ENCODE assay signal across 7 mouse cellular contexts in the genomic region with DNA sequence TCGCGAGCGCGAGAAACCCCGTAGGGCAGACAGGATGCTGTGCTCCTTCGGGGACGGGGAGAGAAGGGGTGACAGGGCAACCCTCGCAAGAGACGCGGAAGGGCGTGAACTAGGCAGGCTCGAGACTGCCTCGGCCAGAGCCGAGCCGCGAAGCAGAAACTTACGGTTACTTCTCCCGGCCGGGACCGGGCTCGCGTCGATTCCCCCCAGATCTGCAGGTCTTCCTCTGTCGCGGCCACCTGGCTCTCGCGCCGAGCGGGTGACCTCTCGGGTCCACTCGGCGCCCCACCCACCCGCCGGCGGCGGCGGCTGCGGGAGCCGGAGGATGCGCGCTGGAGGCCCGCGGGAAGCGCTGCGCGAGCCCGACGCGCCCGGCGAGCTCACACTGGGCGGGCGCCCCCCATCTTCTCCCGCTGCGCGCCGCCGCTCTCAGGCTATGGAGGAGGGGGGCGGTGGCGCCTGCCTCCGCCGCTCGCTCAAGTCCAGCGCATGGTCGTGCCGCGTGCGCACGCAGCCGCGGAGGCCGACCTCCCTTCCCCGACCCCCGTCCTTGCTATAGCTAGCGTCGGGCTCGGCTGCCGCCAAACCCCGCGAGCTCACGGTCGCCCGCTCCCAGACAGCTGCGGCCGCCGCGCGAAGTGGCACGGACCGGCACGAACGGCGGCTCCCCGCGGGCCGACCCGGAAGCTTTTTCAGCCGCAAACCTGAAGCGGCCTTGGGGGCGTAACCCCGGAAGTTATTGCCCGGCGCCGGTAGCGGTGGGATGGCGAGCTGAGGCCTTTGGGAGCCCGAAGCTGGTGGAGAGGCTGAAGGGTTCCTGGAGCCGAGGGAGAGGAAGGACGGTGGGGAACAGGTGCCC. TPM values are rescaled to one million over a fixed set of nuclear protein-coding genes. Genes with fewer than 3 reads are reported as not detected.
DNase-seq lines count a peak whose midpoint lies in the region; ATAC-seq and TF ChIP-seq lines count a peak whose summit lies in the region.

A gene (minus strand): TSS at position 493 of the 859 bp plus-strand sequence.
A gene (plus strand): TSS at position 752 of the 859 bp plus-strand sequence.

- peak within 1 kb of the TSS; percentile 84 for H3K9ac ChIP-seq in embryonic facial prominence, embryonic 11.5 days (replicated peaks; ENCODE audit: low read length)
- peak within 1 kb of the TSS; percentile 83 for H3K9ac ChIP-seq in limb, embryonic 12.5 days (replicated peaks)
- peak within 1 kb of the TSS; percentile 74 for H3K9ac ChIP-seq in midbrain, embryonic 15.5 days

- TF ChIP-seq CTCF in kidney, adult 2 months (conservative IDR thresholded peaks at IDR 0.05; ENCODE audit: insufficient read depth, insufficient read length, low read depth, low read length): no peak
- no peak for TF ChIP-seq CTCF in spleen, adult 2 months (IDR thresholded peaks at IDR 0.05; ENCODE audit: extremely low read depth, insufficient read depth, insufficient read length, insufficient replicate concordance)

- TF ChIP-seq POLR2A in kidney, adult 2 months (IDR thresholded peaks at IDR 0.05; ENCODE audit: low read depth, low read length): peak; percentile 11
- peak; percentile 59 for TF ChIP-seq POLR2A in spleen, adult 2 months (IDR thresholded peaks at IDR 0.05; ENCODE audit: low read depth, low read length)

- WGBS in embryonic facial prominence, embryonic 11.5 days: under 1% methylated on average over 74 of the region's 109 CpGs
- WGBS in kidney, adult 2 months: under 1% methylated on average over 107 of the region's 109 CpGs
- under 1% methylated on average over 105 of the region's 109 CpGs for WGBS in limb, embryonic 12.5 days
- WGBS in midbrain, embryonic 15.5 days: under 1% methylated on average over 102 of the region's 109 CpGs
- 1% methylated on average over 79 of the region's 109 CpGs for WGBS in spleen, adult 2 months

- DNase-seq in adrenal gland, postnatal 14 days: peak; percentile 95
- peak; percentile 90 for DNase-seq in embryonic facial prominence, embryonic 11.5 days (ENCODE audit: low spot score)
- DNase-seq in heart, adult 11 months: peak; percentile 99
- peak; percentile 94 for DNase-seq in kidney, adult 2 months
- DNase-seq in spleen, adult 2 months (ENCODE audit: low read depth in 1 of 2, low spot score in 2 of 2): peak; percentile 70 to 88

- peak within 1 kb of the TSS; percentile 84 for H3K27ac ChIP-seq in embryonic facial prominence, embryonic 11.5 days (replicated peaks; ENCODE audit: low read depth, low read length)
- H3K27ac ChIP-seq in kidney, adult 2 months (ENCODE audit: insufficient read depth, low read depth, low read length): peak within 1 kb of the TSS; percentile 88
- peak within 1 kb of the TSS; percentile 88 for H3K27ac ChIP-seq in limb, embryonic 12.5 days
- peak within 1 kb of the TSS; percentile 92 for H3K27ac ChIP-seq in midbrain, embryonic 15.5 days
- peak within 1 kb of the TSS; percentile 93 for H3K27ac ChIP-seq in spleen, adult 2 months (ENCODE audit: insufficient read depth, low read length)

- H3K4me3 ChIP-seq in embryonic facial prominence, embryonic 11.5 days (ENCODE audit: low read depth, low read length): peak within 1 kb of the TSS; percentile 86
- H3K4me3 ChIP-seq in kidney, adult 2 months (ENCODE audit: insufficient read depth, low read depth, low read length): peak within 1 kb of the TSS; percentile 94
- H3K4me3 ChIP-seq in limb, embryonic 12.5 days (replicated peaks): peak within 1 kb of the TSS; percentile 84
- H3K4me3 ChIP-seq in midbrain, embryonic 15.5 days: peak within 1 kb of the TSS; percentile 98
- H3K4me3 ChIP-seq in spleen, adult 2 months (ENCODE audit: extremely low read depth, insufficient read depth, insufficient read length): peak within 1 kb of the TSS; percentile 95

- ATAC-seq in embryonic facial prominence, embryonic 11.5 days (replicated peaks; ENCODE audit: insufficient number of reproducible peaks, low FRiP score, low TSS enrichment, low read depth): peak; percentile 97
- ATAC-seq in limb, embryonic 12.5 days (ENCODE audit: insufficient number of reproducible peaks, insufficient read depth, low FRiP score, low TSS enrichment, low read depth): peak; percentile 95
- ATAC-seq in midbrain, embryonic 15.5 days (replicated peaks): peak; percentile 96

- H3K9me3 ChIP-seq in embryonic facial prominence, embryonic 11.5 days (replicated peaks; ENCODE audit: control insufficient read depth, low read length): no peaks in the 10 kb centered on the region
- no peaks in the 10 kb centered on the region for H3K9me3 ChIP-seq in limb, embryonic 12.5 days
- H3K9me3 ChIP-seq in midbrain, embryonic 15.5 days: no peaks in the 10 kb centered on the region

- no peaks in the 10 kb centered on the region for H3K36me3 ChIP-seq in embryonic facial prominence, embryonic 11.5 days (replicated peaks; ENCODE audit: control insufficient read depth, insufficient read depth, low read depth, low read length)
- no peaks in the 10 kb centered on the region for H3K36me3 ChIP-seq in kidney, adult 2 months (ENCODE audit: control insufficient read depth, insufficient read depth, low read length)
- H3K36me3 ChIP-seq in limb, embryonic 12.5 days: 0 out of 2 replicates have a peak, but pooled peaks cover 4% of the 10 kb centered on the region
- no peaks in the 10 kb centered on the region for H3K36me3 ChIP-seq in midbrain, embryonic 15.5 days (replicated peaks)
- H3K36me3 ChIP-seq in spleen, adult 2 months (ENCODE audit: control insufficient read depth, insufficient read depth, low read length): no peaks in the 10 kb centered on the region

- no peaks in the 10 kb centered on the region for H3K4me1 ChIP-seq in embryonic facial prominence, embryonic 11.5 days (ENCODE audit: control insufficient read depth, insufficient read depth, low read length)
- peaks cover 6% of the 10 kb centered on the region; the same call in 1 of the 2 replicates for H3K4me1 ChIP-seq in kidney, adult 2 months (ENCODE audit: control insufficient read depth, insufficient read depth, low read length)
- H3K4me1 ChIP-seq in limb, embryonic 12.5 days (replicated peaks): peaks cover 7% of the 10 kb centered on the region
- peaks cover 29% of the 10 kb centered on the region for H3K4me1 ChIP-seq in midbrain, embryonic 15.5 days
- peaks cover 4% of the 10 kb centered on the region for H3K4me1 ChIP-seq in spleen, adult 2 months (ENCODE audit: control insufficient read depth, insufficient read depth, insufficient read length)

- no peaks in the 10 kb centered on the region for H3K27me3 ChIP-seq in embryonic facial prominence, embryonic 11.5 days (ENCODE audit: control insufficient read depth, insufficient read depth, low read length)
- H3K27me3 ChIP-seq in kidney, adult 2 months (replicated peaks; ENCODE audit: control insufficient read depth, insufficient read depth, low read length): no peaks in the 10 kb centered on the region
- H3K27me3 ChIP-seq in limb, embryonic 12.5 days: no peaks in the 10 kb centered on the region
- no peaks in the 10 kb centered on the region for H3K27me3 ChIP-seq in midbrain, embryonic 15.5 days (replicated peaks)
- no peaks in the 10 kb centered on the region for H3K27me3 ChIP-seq in spleen, adult 2 months (ENCODE audit: control insufficient read depth, insufficient read depth, low read length)

- H3K4me2 ChIP-seq in embryonic facial prominence, embryonic 11.5 days (ENCODE audit: low read depth, low read length): peak within 1 kb of the TSS; percentile 57
- H3K4me2 ChIP-seq in limb, embryonic 12.5 days: peak within 1 kb of the TSS; percentile 81
- H3K4me2 ChIP-seq in midbrain, embryonic 15.5 days: peak within 1 kb of the TSS; percentile 80

RNA-seq across cellular contexts. Expression of the first gene that starts in this region (rescaled TPM):
- total RNA-seq in adrenal gland, postnatal 14 days (2021): 57.7 and 58.3 TPM in 2 replicates
- polyA plus RNA-seq in embryonic facial prominence, embryonic 11.5 days (2014; fragmentation: Nextera tagmentation; extraction: Ambion mirVana): 12.2 and 12.4 TPM in 2 replicates
- 21.9 and 22.3 TPM in 2 replicates for polyA plus RNA-seq in kidney, adult 2 months (2012; rRNA removed)
- 15.3 and 15.6 TPM in 2 replicates for polyA plus RNA-seq in limb, embryonic 12.5 days (2016; fragmentation: Nextera tagmentation; extraction: Ambion mirVana)
- polyA plus RNA-seq in midbrain, embryonic 15.5 days (2015; fragmentation: Nextera tagmentation; extraction: Ambion mirVana): 19.7 and 21.2 TPM in 2 replicates
- 5.3 and 5.8 TPM in 2 replicates for polyA plus RNA-seq in spleen, adult 2 months (2012; rRNA removed)

RNA-seq across cellular contexts. Expression of the second gene that starts in this region (rescaled TPM):
- 45.3 and 49.4 TPM in 2 replicates for total RNA-seq in adrenal gland, postnatal 14 days (2021)
- 52.7 and 61.8 TPM in 2 replicates for polyA plus RNA-seq in embryonic facial prominence, embryonic 11.5 days (2014; fragmentation: Nextera tagmentation; extraction: Ambion mirVana)
- polyA plus RNA-seq in kidney, adult 2 months (2012; rRNA removed): 6.9 and 8.3 TPM in 2 replicates
- 63.0 and 63.1 TPM in 2 replicates for polyA plus RNA-seq in limb, embryonic 12.5 days (2016; fragmentation: Nextera tagmentation; extraction: Ambion mirVana)
- 54.0 and 58.3 TPM in 2 replicates for polyA plus RNA-seq in midbrain, embryonic 15.5 days (2015; fragmentation: Nextera tagmentation; extraction: Ambion mirVana)
- 5.8 and 6.6 TPM in 2 replicates for polyA plus RNA-seq in spleen, adult 2 months (2012; rRNA removed)

Comparison
In these comparisons a context has a peak if more than half of its experiments do, and no peak if none do; other contexts are left out.
1. Peak in every context shown above with its lines: DNase-seq, ATAC-seq, H3K4me3 ChIP-seq and H3K27ac ChIP-seq.